Mouse (Mus musculus) urinary bladder, postnatal 36 days (tissue): ENCODE measurements around the gene Tspan14.

Experiments used
- DNase-seq, 2 experiments: peaks; one replicate each; pipeline ENCODE4 v3.0.0; 2022; ENCODE audit warnings: low spot score in 2 of 2, mixed read lengths in 1 of 2

The Tspan14 gene

DNA sequence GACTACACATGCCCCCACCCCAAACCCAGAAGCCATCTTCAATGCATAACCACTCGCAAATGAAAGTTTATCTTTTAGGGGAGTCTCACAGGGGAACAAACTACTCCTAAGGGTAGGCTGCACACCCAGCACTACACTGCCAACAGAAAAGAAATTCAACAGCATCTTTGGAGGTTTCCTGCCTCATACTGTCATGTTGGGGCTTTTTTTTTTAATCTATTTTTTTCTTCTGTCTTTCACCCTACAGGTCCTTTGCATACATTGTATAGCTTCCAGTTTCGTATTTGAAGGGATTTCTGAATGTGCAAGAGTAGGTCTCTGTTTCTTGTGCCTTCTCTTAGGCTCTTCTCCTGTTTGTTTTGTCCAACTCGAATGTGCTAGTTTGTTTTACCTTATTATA lies 14.3 kb downstream of the Tspan14 start:
- no peak for DNase-seq

DNA sequence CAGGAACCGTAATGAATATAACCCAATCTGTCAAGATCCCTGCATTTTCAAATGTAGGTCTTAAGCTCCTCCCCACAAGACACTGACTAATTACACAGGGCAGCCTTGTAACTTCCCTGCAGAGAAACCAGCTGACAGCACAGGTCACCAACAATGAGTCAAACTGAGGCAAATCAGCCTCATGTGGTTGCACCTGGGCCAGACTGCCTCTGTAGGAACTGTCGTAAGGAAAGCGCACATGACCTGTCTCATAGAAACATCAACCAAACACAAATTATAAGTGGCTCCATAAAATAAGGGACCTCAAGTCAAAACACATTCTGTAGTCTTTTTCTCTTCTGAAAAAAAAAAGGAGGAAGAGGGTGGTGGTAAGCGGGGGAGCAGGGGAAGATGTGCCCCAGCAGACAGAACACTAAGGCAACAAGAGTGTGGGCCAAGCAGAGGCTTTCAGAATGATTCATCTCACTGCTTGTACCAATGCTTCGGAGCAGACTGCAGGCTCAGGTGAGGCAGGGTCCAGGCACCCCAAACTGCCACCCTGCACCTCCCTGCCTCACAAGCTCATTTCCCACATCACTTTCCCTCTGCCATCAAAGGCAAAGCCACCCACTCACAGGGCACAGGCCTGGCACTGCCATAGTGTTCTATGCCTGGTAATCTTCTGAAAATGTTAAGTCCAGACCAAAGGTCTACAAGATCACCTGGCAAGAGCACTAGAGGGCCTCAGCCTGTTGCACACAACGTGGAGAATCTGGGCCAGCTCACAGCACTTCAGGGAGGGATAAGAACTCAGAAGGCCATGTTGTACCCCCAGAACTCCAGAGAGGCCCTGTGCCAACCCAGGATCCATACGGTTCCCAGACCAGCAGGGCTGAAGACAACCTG lies 16.6 kb downstream of the Tspan14 start:
- DNase-seq: no peak

DNA sequence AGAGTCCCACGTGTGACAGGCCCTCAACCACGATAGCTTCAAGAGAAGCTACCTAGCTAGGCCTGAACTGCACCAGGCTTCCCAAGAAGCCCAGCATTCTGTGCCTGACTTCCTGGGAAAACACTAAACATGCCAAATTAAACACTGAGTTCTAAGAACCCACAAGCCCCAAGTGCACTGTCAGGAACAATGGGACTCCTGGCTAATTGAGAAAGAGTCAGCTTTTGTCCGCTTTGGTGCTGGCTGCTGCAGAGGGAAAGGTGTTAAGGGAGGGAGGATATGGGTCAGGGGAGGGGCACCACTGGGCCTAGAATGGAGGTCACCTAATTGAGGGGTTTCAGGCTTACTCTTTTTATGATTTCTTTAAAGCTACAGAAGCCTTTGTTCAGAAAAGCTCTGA lies 17.6 kb downstream of the Tspan14 start:
- DNase-seq: no peak

DNA sequence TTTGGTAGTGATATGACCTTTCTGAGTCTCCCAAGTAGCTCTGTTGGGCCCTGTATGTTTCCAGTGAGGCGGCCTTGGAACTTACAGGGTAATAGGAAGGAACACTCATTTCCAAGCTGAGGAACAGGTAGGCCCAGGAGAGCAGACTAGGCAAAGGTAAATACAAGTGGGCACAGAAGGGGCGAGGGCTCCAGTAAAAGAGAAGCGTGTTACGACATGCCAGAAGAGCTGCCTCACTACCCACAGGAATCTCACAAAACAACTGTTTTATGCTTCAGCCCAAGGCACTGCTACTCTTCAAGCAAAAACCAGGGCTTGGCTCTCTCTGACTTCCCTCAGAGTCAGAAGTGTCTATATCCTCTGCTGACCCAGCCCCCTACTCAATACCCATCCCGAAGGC lies 18.1 kb downstream of the Tspan14 start:
- DNase-seq: peak; percentile 47 to 65

DNA sequence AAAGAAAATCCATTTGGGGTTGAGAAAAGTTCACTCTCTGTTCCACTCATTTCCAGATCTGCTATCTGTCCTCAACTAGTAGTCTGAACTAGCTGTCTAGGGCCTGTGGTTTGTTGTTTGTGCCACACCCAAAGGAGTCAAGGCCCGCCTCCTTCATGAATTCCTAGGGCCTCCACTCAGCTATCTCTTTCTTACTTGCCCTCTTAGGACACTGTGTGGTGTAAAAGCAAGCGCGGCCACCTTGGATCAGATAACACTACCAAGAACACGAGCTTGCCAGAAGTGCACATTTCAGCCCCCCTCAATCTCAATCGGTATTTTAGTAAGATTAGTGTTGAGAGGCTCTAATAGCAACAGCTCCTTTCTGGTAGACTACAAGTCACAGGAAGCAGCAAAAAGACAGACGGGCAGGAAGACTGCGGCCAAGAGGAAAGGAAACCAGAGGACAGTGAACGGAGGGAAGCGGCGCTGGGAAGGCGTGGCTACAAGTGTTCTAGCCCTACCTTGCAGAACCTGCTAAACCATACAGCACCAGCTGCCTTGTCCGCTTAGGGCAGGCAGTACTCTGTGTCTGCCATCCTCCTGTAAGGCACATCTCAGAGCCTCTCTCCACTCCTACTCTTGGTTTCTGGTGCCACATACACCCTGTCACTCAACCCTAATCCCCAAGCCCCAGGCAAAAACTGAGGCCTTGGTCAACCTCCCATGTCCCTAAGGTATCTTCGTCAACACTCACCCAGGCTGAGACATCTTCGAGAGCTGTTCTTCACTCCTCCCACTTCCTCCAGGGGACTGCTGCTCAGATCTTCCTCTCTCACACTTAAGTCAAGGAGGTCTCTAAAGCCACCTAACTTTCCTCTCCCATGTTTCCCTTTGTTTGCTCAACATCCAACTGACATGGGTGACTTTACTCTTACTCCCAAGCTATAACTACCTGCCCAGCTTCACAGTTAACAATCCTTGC lies 18.9 kb downstream of the Tspan14 start:
- DNase-seq: peak; percentile 66 to 67

DNA sequence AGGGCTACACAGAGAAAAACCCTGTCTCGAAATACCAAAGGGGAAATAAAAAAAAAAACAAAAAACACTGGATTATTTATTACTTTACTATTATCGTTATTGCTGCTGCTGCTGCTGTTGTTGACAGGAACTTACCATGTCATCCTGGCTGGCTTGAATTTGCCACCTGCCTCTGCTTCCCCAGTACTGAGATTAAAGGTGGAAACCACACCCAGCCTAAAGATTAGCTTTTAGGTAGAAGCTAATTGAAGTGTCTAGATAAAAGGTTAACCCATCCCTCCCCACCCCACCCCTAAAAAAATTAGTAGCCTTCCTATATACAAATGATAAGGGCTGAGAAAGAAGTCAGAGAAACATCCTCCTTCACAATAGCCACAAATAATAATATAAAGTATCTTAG lies 22.8 kb downstream of the Tspan14 start:
- no peak for DNase-seq

DNA sequence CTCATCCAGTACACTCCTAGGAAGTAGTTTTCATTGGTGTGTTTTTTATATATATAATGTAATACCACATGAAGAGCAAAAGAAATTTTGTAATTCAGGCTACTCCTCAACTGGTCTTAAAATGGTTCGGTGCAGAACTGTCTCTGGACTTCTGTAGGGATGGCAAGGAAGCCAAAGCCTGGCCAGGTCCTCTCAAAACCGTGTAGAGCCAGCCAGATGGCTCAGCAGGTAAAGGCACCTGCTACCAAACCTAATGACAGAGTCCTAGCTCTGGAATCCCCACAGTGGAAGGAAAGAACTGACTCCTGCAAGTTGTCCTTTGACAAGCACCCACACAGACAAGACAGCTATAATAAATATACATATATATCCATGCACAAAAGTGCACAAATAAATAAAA lies 24.2 kb downstream of the Tspan14 start:
- DNase-seq: no peak

DNA sequence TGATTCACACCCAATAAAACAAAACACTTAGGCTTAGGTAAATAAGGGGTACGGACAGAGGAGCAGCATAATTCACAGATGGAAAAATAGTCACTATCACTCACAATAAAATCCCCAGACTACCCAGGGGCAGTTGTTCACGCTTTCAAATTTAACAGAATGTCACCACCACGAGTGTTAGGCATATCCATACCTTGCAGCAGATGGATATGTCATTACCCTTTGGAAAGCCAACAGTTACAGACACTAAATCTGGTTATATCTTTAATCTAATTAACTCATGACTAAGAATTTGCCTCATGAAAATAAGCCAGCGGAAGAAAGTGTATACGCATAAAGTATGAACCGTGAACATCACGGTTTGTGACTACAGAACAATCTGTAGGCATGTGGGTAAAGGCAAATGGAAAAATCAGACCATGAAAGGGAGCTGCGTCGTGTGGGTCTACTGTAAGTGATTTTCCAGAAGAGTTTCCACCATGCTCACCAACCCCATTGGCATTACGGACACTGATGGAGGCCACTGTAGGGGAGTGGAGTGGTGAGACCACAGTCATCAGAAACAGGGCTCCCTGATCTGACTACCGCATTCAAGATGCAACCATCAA lies 28.1 kb downstream of the Tspan14 start:
- DNase-seq: no peak

DNA sequence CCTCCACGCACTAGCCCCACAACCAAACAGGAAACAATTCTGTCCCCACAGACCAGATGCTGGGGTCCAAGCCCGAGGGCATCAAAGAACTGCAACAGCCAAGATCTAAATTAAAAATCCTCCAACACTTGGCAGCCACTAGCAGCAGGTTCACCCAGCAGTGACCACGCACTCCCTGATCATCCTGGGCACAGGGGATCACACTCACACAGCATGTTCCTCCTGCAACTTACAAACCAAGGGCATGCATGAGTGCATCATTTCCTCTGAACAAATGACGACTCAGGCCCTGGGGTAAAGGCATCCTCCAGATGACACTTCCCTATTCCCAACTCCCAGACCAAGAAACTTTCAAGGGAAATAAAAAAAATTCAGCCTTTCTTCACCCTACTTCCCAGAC lies 29.6 kb downstream of the Tspan14 start:
- DNase-seq: no peak

DNA sequence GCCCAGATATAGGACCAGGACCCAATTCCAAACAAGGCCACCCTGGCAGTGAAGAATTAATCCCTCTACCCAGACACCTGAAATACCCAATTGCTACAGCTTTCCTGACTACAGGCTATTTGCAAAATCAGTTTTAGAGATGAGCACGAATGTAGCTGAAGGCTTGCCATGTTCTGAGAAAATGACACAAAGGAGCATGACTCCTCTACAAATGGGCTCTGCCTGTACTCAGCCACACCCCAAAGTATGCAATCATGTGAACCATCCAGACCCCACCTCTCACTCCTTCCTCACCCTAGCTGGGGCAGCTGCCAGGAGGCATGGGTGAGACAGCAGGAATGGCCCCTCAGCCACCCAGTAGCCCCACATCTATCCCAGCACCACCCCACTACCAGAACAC lies 31.1 kb downstream of the Tspan14 start:
- DNase-seq: no peak

DNA sequence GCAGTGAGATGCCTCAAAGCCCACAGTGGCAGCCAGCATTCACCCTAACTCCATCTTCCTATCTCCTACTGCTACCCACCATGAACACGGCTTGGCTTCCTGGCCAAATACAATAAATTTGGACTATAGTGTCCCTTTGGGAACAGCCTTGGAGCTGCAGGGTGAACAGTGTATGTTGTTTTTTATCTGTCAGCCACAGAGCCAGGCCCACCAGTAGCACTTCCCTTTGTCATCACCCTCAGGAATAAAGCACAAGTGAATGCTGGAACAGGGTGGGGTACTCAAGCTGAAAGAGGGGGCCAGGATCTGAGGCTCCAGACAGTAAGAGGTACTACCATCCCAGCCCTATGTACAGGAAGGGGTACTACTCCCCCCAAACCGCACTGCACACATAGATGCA lies 31.6 kb downstream of the Tspan14 start:
- DNase-seq: no peak

DNA sequence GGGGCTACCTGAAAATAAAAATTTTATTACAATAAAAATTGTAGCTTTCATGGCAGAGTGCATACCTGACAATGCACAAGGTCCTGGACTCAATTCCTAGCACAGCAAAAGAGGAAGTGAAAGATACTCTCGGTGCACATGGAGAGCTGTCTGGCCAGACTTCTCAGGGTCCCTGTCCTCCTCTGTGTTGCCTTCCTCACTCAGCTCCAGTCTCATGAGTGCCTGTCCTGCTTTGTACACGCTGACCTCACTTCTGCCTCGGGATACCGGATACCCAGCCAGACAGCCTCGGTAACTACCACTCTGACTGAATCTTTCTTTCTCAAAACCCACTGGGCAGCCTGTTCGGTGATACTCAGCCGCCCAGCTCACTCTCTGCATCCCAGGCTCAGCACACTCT lies 33.3 kb downstream of the Tspan14 start:
- DNase-seq: no peak

DNA sequence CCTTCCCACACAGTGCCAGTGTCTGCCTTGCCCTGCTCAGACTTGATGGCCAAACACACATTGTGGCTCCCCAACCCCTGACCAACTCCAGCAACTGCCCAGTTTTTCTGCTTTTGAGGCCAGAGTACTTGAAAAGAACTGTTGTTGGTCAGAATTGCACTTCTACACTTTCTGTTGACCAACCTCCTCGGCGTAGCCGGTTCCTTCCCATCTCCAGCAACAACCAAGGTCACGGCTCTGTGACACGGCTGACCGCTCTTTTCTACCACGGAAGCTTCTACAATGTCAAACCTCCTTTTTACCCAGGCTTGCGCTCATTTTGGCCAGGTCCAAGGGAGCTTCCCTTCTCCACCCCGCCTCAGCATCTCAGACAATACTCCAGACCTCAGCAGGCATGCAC lies 34.4 kb downstream of the Tspan14 start:
- DNase-seq: no peak

DNA sequence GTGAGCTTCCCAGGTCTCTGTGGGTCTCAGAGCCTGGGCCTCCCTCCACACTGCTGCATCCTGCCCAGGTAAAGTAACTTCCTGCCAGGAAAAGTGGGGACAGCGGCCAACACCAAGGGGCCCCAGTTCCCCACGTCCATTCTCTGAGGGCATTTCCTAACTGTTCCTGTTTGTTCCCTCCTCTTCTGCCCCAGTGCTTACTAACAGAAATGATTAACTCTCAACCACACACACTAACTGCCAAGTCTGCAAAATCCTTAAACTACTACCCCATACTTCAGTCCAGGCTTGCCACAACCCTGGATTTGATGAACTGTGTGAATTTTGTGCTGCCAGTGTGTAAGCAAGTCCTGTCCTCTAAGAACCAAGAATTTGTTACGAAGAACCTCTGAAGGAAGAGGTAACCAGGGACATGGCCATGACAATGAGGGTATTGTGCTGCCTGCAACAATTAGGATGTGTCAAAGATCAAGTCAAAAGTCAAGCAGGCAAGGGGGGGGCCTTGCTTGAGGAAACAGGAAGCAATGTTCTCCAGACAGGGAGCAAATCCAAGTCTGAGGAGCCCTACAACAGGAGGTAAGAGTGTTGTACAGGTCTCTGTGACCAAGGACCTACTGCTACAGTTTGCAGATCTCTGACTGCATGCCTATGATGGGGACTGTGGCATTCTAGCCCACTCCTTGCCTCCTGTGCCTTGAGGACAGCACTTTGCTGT lies 35.3 kb downstream of the Tspan14 start:
- DNase-seq: no peak

DNA sequence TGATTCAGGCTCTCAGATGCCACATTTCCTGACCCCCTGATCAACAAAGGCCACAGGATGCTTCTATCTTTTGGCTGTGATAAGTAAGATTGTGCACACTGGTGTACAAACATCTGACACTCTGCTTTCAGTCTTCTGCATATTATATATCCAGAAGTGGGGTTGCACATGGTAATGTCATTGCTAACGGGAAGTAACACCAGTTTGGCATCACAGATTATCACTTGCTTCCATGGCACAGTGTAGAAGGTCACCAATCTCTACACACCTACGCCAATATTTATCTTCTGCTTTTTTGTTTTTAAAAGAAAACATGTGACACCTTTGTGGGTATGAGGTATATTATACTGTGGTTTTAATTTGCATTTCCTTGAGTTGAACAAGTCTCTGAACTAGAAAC lies 36.7 kb downstream of the Tspan14 start:
- DNase-seq: no peak

DNA sequence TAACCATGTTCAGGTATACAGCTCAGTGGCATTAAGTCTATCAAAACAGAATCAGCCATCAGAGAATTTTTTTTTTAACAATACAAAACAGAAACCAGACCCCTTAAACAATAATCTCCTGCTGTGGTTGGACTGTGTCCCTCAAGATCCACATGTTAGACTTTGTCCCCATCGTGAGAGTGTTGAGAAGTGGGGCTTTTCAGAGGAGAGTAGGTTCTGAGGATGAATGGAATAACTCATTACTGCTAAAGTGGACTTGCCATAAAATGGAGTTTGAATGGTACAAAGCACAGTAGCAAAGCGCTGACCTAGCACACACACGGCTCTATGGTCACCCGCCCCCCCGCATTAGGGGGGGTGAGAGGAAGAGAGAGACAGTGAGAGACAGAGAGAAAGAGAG lies 37.7 kb downstream of the Tspan14 start:
- DNase-seq: no peak

DNA sequence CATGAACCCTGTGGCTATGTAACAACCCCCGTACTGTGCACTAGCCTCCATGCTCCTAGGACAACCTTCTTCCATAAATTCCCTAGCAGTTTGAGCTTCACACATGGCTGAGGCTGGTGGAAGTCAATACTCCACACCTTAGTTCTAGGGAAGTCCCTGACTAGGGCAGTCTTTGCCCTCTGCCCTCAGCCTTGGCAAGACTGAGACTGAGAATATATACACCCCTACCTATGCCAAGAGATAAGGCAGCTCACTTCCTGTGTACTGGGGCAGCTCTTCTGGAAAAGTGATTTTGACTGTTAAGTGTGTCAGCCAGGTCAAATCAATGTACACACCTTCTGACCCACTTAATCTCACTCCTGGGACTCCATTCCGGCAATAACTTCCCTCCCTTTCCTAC lies 39.6 kb downstream of the Tspan14 start:
- DNase-seq: no peak

DNA sequence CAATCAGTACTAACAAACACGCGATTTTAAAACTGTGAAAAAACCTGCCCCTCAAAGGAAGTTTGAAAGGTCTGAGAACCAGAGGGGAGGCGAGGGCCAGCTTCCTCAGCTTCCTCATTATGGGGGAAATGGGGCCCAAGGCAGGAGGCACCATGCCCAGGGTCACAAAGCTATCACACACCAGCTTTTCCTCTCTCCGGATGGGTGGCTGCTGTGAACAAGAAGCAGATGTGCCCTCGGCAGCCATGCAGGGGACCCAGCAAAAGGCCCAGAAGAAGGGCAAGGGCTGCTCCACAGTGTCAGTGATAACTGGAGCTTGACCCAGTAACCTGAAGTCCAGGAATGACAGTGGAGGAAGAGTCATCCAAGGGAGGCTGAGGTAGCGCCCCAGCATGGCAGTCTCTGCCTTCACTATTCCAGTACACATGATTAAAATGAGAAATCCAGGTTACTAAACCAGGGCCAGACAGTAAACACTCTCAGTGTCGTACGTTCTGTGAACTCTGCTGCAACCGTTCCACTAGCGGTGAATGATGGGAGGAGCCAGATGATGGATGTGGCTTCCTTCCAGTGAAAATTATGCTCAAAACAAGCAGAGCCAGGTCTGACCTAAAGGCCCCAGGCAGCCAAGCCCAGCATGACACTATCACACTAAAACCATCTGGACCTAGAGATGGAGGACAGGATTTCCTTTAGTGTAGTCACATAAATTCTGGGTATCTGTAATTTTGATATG lies 42.1 kb downstream of the Tspan14 start:
- DNase-seq: no peak

DNA sequence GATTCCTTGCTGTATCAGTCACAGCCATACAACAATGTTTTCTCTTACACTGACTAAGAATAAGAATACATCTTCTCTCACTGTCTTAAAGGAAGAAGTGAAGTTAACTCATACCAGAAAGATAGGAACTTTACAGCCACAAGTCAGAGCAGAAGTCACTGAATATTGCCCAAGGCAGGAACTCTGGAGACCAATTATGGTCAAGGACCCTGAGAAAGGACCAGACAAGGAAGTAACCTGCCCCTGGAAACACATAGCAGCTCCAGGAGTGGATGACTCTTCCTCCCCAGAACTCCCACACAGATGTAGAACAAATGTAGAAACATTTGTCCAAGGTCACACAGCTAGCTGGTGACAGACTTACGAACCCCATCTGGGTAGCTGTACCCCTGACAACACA lies 45.4 kb downstream of the Tspan14 start:
- no peak for DNase-seq

DNA sequence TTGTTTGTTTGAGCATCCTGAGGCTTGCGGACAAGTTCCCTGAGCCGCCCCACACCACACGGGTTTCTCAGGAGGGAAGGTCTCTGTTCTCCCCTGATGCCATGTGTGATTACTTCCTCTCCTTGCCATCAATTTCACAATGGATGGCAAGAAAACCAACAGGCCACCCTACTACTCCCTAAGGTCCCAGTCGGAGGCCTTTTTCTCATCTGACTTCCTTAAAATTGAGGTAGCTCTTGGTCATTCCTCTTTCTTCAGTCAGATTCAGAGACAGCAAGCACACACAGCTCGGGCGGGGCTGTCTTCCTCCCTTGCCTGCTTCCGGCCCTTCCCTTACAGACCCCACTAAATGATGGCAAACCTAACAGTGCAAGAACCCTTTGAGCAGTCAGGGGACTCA lies 47.1 kb downstream of the Tspan14 start:
- DNase-seq: no peak

DNA sequence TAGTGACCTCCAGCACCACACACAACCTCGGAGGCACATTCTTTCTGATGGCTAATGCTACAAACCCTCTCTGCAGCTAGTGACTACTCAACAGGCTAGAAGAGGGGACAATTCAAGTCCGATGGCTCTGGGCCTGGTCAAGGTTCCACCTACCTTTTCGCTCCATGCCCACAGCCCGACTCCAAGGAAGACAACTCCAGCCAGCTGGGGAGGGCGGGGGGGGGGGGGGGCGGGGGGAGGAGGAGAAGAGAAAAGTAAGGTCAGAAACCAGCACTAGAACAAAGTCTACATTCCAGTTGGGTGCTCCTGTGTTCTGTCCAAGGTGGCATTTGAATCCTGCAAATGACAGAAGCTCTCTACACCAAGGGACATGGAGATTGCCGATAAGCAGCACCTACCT lies 48.1 kb downstream of the Tspan14 start:
- DNase-seq: no peak
